Mouse (Mus musculus) neural tube, embryonic 11.5 days (tissue): ENCODE measurements around the gene Kcna4. TPM values are rescaled to one million over a fixed set of nuclear protein-coding genes. Genes with fewer than 3 reads are reported as not detected.

Source experiments
- ATAC-seq: fragments of 200-750 bp; cut with Nextera tagmentation; 2 replicates; pipeline ENCODE4 v1.8.0; 2017; ENCODE audit warnings: moderate number of reproducible peaks, mild to moderate bottlenecking, moderate TSS enrichment, moderate library complexity; ENCODE audit not compliant: insufficient read depth, low FRiP score, low TSS enrichment
- DNase-seq: peaks from one replicate; pipeline ENCODE4 v3.0.0-alpha.2; 2015; ENCODE audit warnings: low spot score
- H3K27ac ChIP-seq: fragments of 300-500 bp; sonication (generic); 2 replicates; pipeline ENCODE4 v1.5.1; 2014; ENCODE audit warnings: low read depth, mild to moderate bottlenecking, low read length
- H3K27me3 ChIP-seq: fragments of 300-500 bp; sonication (generic); 2 replicates; pipeline ENCODE4 v1.6.1; 2014; ENCODE audit warnings: mild to moderate bottlenecking, low read length, mixed read lengths; ENCODE audit not compliant: control insufficient read depth, insufficient read depth
- H3K36me3 ChIP-seq: fragments of 300-500 bp; sonication (generic); 2 replicates; pipeline ENCODE4 v1.6.1; 2014; ENCODE audit warnings: mild to moderate bottlenecking, low read length, moderate library complexity, mixed read lengths; ENCODE audit not compliant: control insufficient read depth, insufficient read depth
- H3K4me1 ChIP-seq: fragments of 300-500 bp; sonication (generic); 2 replicates; pipeline ENCODE4 v1.6.1; 2014; ENCODE audit warnings: low read length, mixed read lengths; ENCODE audit not compliant: control insufficient read depth, insufficient read depth
- H3K4me2 ChIP-seq: fragments of 300-500 bp; sonication (generic); 2 replicates; pipeline ENCODE4 v1.6.1; 2014; ENCODE audit warnings: low read depth, mild to moderate bottlenecking, moderate library complexity
- H3K4me3 ChIP-seq: fragments of 300-500 bp; sonication (generic); 2 replicates; pipeline ENCODE4 v1.5.1; 2014; ENCODE audit warnings: low read depth, low read length
- H3K9ac ChIP-seq: fragments of 300-500 bp; sonication (generic); 2 replicates; pipeline ENCODE4 v1.6.1; 2014; ENCODE audit warnings: mild to moderate bottlenecking, low read length
- H3K9me3 ChIP-seq: fragments of 300-500 bp; sonication (generic); 2 replicates; pipeline ENCODE4 v1.6.1; 2016; ENCODE audit warnings: low read length; ENCODE audit not compliant: control insufficient read depth
- WGBS: fragments of 180-500 bp; shearing (Covaris S2); extraction: QIAGEN DNeasy Blood & Tissue Kit; methylation state at CpG from one replicate; pipeline ENCODE4 v1.1.7; 2014; 5-methylcytosine and 5-hydroxymethylcytosine counted together
- polyA plus RNA-seq: library from polyadenylated mRNA; unstranded; fragments of >200 nt; fragmentation: Nextera tagmentation; extraction: Ambion mirVana; gene quantifications from 2 replicates; pipeline ENCODE4 v1.2.1, GENCODE M21; 2014

Kcna4 gene
- polyA plus RNA-seq, 1 experiment from 2014 or later: 0.07 TPM

DNA sequence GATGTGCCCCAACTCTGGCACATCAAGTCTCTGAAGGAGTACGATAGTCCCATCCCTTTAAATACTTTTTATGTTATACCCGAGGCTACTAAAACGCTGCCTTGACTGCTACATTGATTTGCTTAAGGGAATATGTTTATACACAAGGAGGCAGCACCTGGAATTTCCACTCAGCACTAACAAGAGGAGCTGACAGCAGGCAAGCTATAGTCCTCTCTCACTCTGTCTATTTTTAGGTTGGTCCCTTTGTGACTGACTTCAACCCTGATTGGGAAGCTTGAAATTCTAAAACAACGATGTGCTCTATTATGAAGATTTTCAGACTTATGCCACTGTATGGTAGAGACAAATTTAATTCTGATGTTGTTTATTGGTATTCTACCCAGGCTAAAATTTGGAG, 15.6 kb downstream of the Kcna4 start:
- H3K36me3 ChIP-seq: no peaks in the 10 kb centered on the region
- H3K9me3 ChIP-seq: no peaks in the 10 kb centered on the region
- H3K27ac ChIP-seq: no peak overlapping the region
- no peak overlapping the region for H3K4me2 ChIP-seq
- no peaks in the 10 kb centered on the region for H3K27me3 ChIP-seq
- DNase-seq (no peak), ATAC-seq (no peak)
- H3K9ac ChIP-seq: no peak overlapping the region
- H3K4me1 ChIP-seq: no peaks in the 10 kb centered on the region
- 89% methylated on average over 4 of the region's 4 CpGs for WGBS
- no peak overlapping the region for H3K4me3 ChIP-seq

DNA sequence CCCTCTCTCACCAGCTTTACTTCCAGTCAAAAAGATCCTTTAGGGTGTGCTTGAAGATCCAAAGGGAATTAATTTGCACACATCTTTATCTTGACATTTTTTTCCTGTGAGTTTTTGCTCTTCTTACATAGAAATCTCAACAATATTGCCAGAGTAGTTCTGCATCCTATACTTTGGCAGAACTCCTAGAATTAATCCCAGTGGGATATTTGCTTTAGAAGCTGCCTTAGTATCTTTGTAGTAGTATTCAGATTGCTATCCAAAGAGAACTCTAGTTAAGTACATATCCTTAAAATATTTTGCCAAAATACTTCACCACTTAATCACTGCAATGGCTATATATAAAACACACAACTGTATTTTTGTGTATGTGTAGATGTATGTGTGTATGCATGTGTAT, 28.2 kb downstream of the Kcna4 start:
- no peaks in the 10 kb centered on the region for H3K9me3 ChIP-seq
- no peak overlapping the region for H3K27ac ChIP-seq
- no peaks in the 10 kb centered on the region for H3K27me3 ChIP-seq
- no peak overlapping the region for H3K4me3 ChIP-seq
- H3K9ac ChIP-seq: no peak overlapping the region
- H3K4me2 ChIP-seq: no peak overlapping the region
- no peaks in the 10 kb centered on the region for H3K36me3 ChIP-seq
- no peaks in the 10 kb centered on the region for H3K4me1 ChIP-seq
- no peak for DNase-seq
- ATAC-seq: no peak

- H3K9ac ChIP-seq: no peak overlapping the region
- no peaks in the 10 kb centered on the region for H3K4me1 ChIP-seq
- no peak overlapping the region for H3K4me2 ChIP-seq
- DNase-seq (no peak), ATAC-seq (no peak; the same call in 1 of the 2 replicates)
- H3K27ac ChIP-seq: no peak overlapping the region
- WGBS: 36% methylated on average over 4 of the region's 4 CpGs
- H3K36me3 ChIP-seq: no peaks in the 10 kb centered on the region
- no peak overlapping the region for H3K4me3 ChIP-seq
- H3K9me3 ChIP-seq: no peaks in the 10 kb centered on the region
- no peaks in the 10 kb centered on the region for H3K27me3 ChIP-seq
These were observed 31.3 kb downstream of the Kcna4 start for GRCm38 (mm10) chr2:107321596-107322226.

- H3K4me1 ChIP-seq: no peaks in the 10 kb centered on the region
- ATAC-seq (no peak), DNase-seq (no peak)
- no peaks in the 10 kb centered on the region for H3K27me3 ChIP-seq
- H3K27ac ChIP-seq: no peak overlapping the region
- H3K9ac ChIP-seq: no peak overlapping the region
- 85% methylated on average over 3 of the region's 3 CpGs for whole genome bisulfite sequencing
- no peaks in the 10 kb centered on the region for H3K9me3 ChIP-seq
- no peak overlapping the region for H3K4me2 ChIP-seq
- no peak overlapping the region for H3K4me3 ChIP-seq
- no peaks in the 10 kb centered on the region for H3K36me3 ChIP-seq
These were observed 33.7 kb downstream of the Kcna4 start for GRCm38 (mm10) chr2:107324090-107324489.

DNA sequence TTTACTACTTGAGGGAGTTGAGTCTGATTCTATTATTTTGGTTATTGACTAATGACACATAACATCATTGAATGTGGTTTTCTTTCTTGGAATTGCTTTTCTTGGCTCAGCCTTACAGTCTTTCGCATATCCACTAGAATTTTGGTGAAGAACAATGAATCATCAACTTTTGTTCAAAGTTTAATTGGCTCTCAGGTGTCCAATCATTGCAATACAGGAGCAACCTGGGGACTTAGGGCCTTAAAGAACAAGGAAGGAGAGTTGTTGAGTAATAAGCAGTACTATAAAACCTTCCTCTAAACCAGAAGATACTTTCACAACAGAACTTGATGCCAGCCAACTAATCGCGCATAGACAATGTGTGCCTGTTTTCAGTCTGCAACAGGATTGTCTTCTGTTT, 36.8 kb downstream of the Kcna4 start:
- no peak overlapping the region for H3K4me2 ChIP-seq
- no peak overlapping the region for H3K27ac ChIP-seq
- ATAC-seq: no peak
- WGBS: 88% methylated on average over 3 of the region's 3 CpGs
- H3K36me3 ChIP-seq: no peaks in the 10 kb centered on the region
- DNase-seq: no peak
- H3K9ac ChIP-seq: no peak overlapping the region
- no peaks in the 10 kb centered on the region for H3K9me3 ChIP-seq
- no peak overlapping the region for H3K4me3 ChIP-seq
- no peaks in the 10 kb centered on the region for H3K4me1 ChIP-seq
- H3K27me3 ChIP-seq: no peaks in the 10 kb centered on the region

DNA sequence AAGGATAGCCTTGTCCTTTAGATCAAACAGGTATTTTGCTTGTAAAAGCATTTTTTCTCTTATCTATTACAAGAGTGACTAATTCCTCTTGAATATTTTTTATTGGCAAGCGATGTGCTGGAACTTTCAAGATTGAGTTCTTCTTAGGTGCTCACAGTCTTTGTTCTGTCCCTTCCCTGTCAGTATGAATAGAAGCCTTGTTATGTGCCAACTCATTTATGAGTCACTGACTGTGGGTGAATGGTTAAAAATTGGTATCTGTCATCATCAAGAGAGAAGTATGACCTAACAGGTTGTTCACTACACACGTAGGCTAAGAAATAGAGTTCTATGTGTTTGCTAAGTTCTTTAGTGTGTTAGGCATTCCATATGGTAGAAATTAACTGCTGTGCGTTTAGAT, 50.9 kb downstream of the Kcna4 start:
- no peak for DNase-seq
- Histone ChIP-seq H3K4me3 (no peak overlapping the region), H3K36me3 (no peaks in the 10 kb centered on the region), H3K9ac (no peak overlapping the region), H3K9me3 (no peaks in the 10 kb centered on the region), H3K27me3 (no peaks in the 10 kb centered on the region), H3K27ac (no peak overlapping the region), H3K4me1 (no peaks in the 10 kb centered on the region), H3K4me2 (no peak overlapping the region)
- no peak for ATAC-seq
- 91% methylated on average over 3 of the region's 3 CpGs for WGBS

GRCm38 (mm10) chr2:107344807-107345206, 54.4 kb downstream of the Kcna4 start:
- Histone ChIP-seq H3K4me2 (no peak overlapping the region), H3K36me3 (no peaks in the 10 kb centered on the region), H3K9me3 (no peaks in the 10 kb centered on the region), H3K4me3 (no peak overlapping the region), H3K27me3 (no peaks in the 10 kb centered on the region), H3K4me1 (no peaks in the 10 kb centered on the region), H3K27ac (no peak overlapping the region), H3K9ac (no peak overlapping the region)
- DNase-seq (no peak), ATAC-seq (no peak)
- WGBS: 75% methylated on average over 4 of the region's 4 CpGs

DNA sequence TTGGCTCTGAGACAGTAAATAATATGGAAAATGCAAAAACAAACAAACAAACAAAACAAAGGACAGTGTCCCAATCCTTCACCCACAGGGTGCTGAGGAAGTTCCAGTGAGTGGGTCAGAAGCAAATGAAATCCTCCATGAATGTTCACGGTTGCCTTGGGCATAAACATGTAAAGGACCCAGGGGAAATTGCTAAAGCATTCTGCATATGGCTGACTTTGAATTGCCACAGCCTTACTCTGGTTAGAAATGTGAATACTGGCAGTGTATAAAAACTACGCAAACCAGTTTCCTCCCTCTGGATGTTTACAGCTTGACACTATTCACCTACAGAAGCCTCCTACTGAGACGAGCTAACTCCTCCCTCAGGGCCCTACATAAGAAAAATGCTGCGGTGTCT, 54.9 kb downstream of the Kcna4 start:
- Histone ChIP-seq H3K36me3 (no peaks in the 10 kb centered on the region), H3K4me1 (no peaks in the 10 kb centered on the region), H3K9ac (no peak overlapping the region), H3K9me3 (no peaks in the 10 kb centered on the region), H3K27me3 (no peaks in the 10 kb centered on the region), H3K4me2 (no peak overlapping the region), H3K4me3 (no peak overlapping the region), H3K27ac (no peak overlapping the region)
- whole genome bisulfite sequencing: 72% methylated on average over 4 of the region's 4 CpGs
- no peak for ATAC-seq
- no peak for DNase-seq
